Comparison of ENCODE assay signal across 22 mouse cellular contexts in genomic region chr2:17900202-17900601, GRCm38 (mm10).
DNase-seq lines count a peak whose midpoint lies in the region; ATAC-seq lines count a peak whose summit lies in the region.
"Had no signal": no experiment of that assay in that cellular context is flagged by ENCODE, and none has a peak within 500 bp of the region (broad histone marks: within the 10 kb centered on the region; RNA-seq: fewer than 3 reads in every experiment).

No protein-coding gene starts in this region.

- no peaks in the 10 kb centered on the region for H3K36me3 ChIP-seq in forebrain, embryonic 10.5 days (replicated peaks)
- H3K36me3 ChIP-seq in forebrain, embryonic 11.5 days (ENCODE audit: control insufficient read depth, insufficient read depth, low read length): no peaks in the 10 kb centered on the region
- H3K36me3 ChIP-seq in kidney, embryonic 15.5 days: no peaks in the 10 kb centered on the region
- no peaks in the 10 kb centered on the region for H3K36me3 ChIP-seq in neural tube, embryonic 12.5 days
- no peaks in the 10 kb centered on the region for H3K36me3 ChIP-seq in neural tube, embryonic 15.5 days
- H3K36me3 ChIP-seq: midbrain, embryonic 10.5 days had no signal

- DNase-seq in forebrain, embryonic 10.5 days (ENCODE audit: extremely low spot score, low spot score): no peak
- no peak for DNase-seq in forebrain, embryonic 11.5 days (ENCODE audit: low spot score)
- no peak for DNase-seq in kidney, adult 9 months
- no peak for DNase-seq in left cerebral cortex, postnatal 14 days (ENCODE audit: low spot score in 2 of 2)
- DNase-seq in gastrocnemius, adult 8-10 months (ENCODE audit: low spot score in 2 of 2): no peak
- DNase-seq: adrenal gland, postnatal 36 days; cerebellum, adult 11-12 months; cerebellum, postnatal 14 days; embryo, embryonic 11 days; gastrocnemius, postnatal 25 days; heart, postnatal 14 days; kidney, adult 8-10 months; liver, postnatal 0 days; lung, postnatal 4 days; right cerebral cortex, adult 18-20 months; thymus, adult 18-20 months had no signal

- 44% methylated on average over 8 of the region's 8 CpGs for WGBS in forebrain, embryonic 10.5 days
- WGBS in forebrain, embryonic 11.5 days: 59% methylated on average over 8 of the region's 8 CpGs
- WGBS in kidney, embryonic 15.5 days: 50% methylated on average over 7 of the region's 8 CpGs
- 47% methylated on average over 8 of the region's 8 CpGs for WGBS in neural tube, embryonic 12.5 days
- 66% methylated on average over 8 of the region's 8 CpGs for WGBS in neural tube, embryonic 15.5 days

- intact Hi-C loops in left cerebral cortex, postnatal 14 days (cut with DNase I): no loop called here

- H3K9ac ChIP-seq in forebrain, embryonic 11.5 days (ENCODE audit: low read length): no peak overlapping the region
- H3K9ac ChIP-seq in kidney, embryonic 15.5 days: no peak overlapping the region
- H3K9ac ChIP-seq in neural tube, embryonic 12.5 days: no peak overlapping the region
- H3K9ac ChIP-seq in neural tube, embryonic 15.5 days (replicated peaks): no peak overlapping the region
- H3K9ac ChIP-seq: liver, postnatal 0 days had no signal

- H3K27ac ChIP-seq in forebrain, embryonic 10.5 days: 0 out of 2 replicates have a peak overlapping the region, but pooled peaks have one; percentile 9
- H3K27ac ChIP-seq in forebrain, embryonic 11.5 days (ENCODE audit: low read depth, low read length): no peak overlapping the region
- no peak overlapping the region for H3K27ac ChIP-seq in kidney, embryonic 15.5 days
- no peak overlapping the region for H3K27ac ChIP-seq in neural tube, embryonic 12.5 days
- H3K27ac ChIP-seq in neural tube, embryonic 15.5 days (replicated peaks): no peak overlapping the region
- H3K27ac ChIP-seq: midbrain, embryonic 10.5 days had no signal

- ATAC-seq in forebrain, embryonic 11.5 days (replicated peaks; ENCODE audit: low FRiP score): no peak
- peak; percentile 56; the same call in 1 of the 2 replicates for ATAC-seq in kidney, embryonic 15.5 days (replicated peaks; ENCODE audit: low FRiP score)
- ATAC-seq in neural tube, embryonic 12.5 days (ENCODE audit: low FRiP score, low read depth): 0 out of 2 replicates have a peak, but pooled peaks have one; percentile 17
- ATAC-seq in neural tube, embryonic 15.5 days (ENCODE audit: low FRiP score): no peak
- ATAC-seq: forebrain, embryonic 14.5 days; hindbrain, embryonic 16.5 days; liver, postnatal 0 days had no signal

- H3K27me3 ChIP-seq in forebrain, embryonic 10.5 days (ENCODE audit: poor library complexity, severe bottlenecking): peaks cover 16% of the 10 kb centered on the region
- no peaks in the 10 kb centered on the region for H3K27me3 ChIP-seq in forebrain, embryonic 11.5 days (ENCODE audit: control insufficient read depth, insufficient read depth, low read length)
- no peaks in the 10 kb centered on the region for H3K27me3 ChIP-seq in kidney, embryonic 15.5 days
- peaks cover 3% of the 10 kb centered on the region; the same call in 1 of the 2 replicates for H3K27me3 ChIP-seq in neural tube, embryonic 12.5 days (replicated peaks)
- H3K27me3 ChIP-seq in neural tube, embryonic 15.5 days (replicated peaks): no peaks in the 10 kb centered on the region

- peaks cover 19% of the 10 kb centered on the region for H3K4me1 ChIP-seq in forebrain, embryonic 10.5 days
- no peaks in the 10 kb centered on the region for H3K4me1 ChIP-seq in forebrain, embryonic 11.5 days (replicated peaks; ENCODE audit: control insufficient read depth, insufficient read depth, low read length)
- H3K4me1 ChIP-seq in kidney, embryonic 15.5 days: peaks cover 2% of the 10 kb centered on the region; the same call in 1 of the 2 replicates
- H3K4me1 ChIP-seq in neural tube, embryonic 12.5 days: no peaks in the 10 kb centered on the region
- no peaks in the 10 kb centered on the region for H3K4me1 ChIP-seq in neural tube, embryonic 15.5 days

- H3K4me2 ChIP-seq in forebrain, embryonic 11.5 days (ENCODE audit: low read depth, low read length, severe bottlenecking): no peak overlapping the region
- no peak overlapping the region for H3K4me2 ChIP-seq in kidney, embryonic 15.5 days
- H3K4me2 ChIP-seq in neural tube, embryonic 12.5 days (replicated peaks): no peak overlapping the region
- no peak overlapping the region for H3K4me2 ChIP-seq in neural tube, embryonic 15.5 days

- no peak overlapping the region for H3K4me3 ChIP-seq in forebrain, embryonic 10.5 days
- H3K4me3 ChIP-seq in forebrain, embryonic 11.5 days (ENCODE audit: low read depth, low read length): no peak overlapping the region
- H3K4me3 ChIP-seq in kidney, embryonic 15.5 days (replicated peaks): no peak overlapping the region
- no peak overlapping the region for H3K4me3 ChIP-seq in neural tube, embryonic 12.5 days
- no peak overlapping the region for H3K4me3 ChIP-seq in neural tube, embryonic 15.5 days (replicated peaks)
- H3K4me3 ChIP-seq: midbrain, embryonic 10.5 days had no signal

- no peaks in the 10 kb centered on the region for H3K9me3 ChIP-seq in forebrain, embryonic 10.5 days
- no peaks in the 10 kb centered on the region for H3K9me3 ChIP-seq in forebrain, embryonic 11.5 days (ENCODE audit: control insufficient read depth, low read length)
- no peaks in the 10 kb centered on the region for H3K9me3 ChIP-seq in kidney, embryonic 15.5 days (replicated peaks)
- 0 out of 2 replicates have a peak, but pooled peaks cover 3% of the 10 kb centered on the region for H3K9me3 ChIP-seq in neural tube, embryonic 12.5 days
- 0 out of 2 replicates have a peak, but pooled peaks cover 3% of the 10 kb centered on the region for H3K9me3 ChIP-seq in neural tube, embryonic 15.5 days (replicated peaks)
- H3K9me3 ChIP-seq: midbrain, embryonic 10.5 days had no signal

Comparison
In these comparisons a context has a peak if more than half of its experiments do, and no peak if none do; other contexts are left out.
1. ATAC-seq: peak in kidney, embryonic 15.5 days (single experiment) and neural tube, embryonic 12.5 days (single experiment); none in forebrain, embryonic 11.5 days (single experiment) and neural tube, embryonic 15.5 days (single experiment).